Mouse (Mus musculus): ENCODE data around the gene Lyl1. TPM values are rescaled to one million over a fixed set of nuclear protein-coding genes. Genes with fewer than 3 reads are reported as not detected.

Gene Lyl1
- polyA plus RNA-seq, 1 experiment: not detected

- Histone ChIP-seq H3K27ac (ENCODE audit: insufficient read depth, low read length) (peak within 1 kb of the TSS; percentile 84), H3K4me3 (ENCODE audit: insufficient read depth, low read length) (peak within 1 kb of the TSS; percentile 94), H3K4me1 (ENCODE audit: control insufficient read depth, insufficient read depth, low read length) (peaks cover 11% of the 10 kb centered on the region)
- TF ChIP-seq POLR2A (IDR thresholded peaks at IDR 0.05; ENCODE audit: low read depth, low read length): peak; percentile 54
- TF ChIP-seq CTCF (IDR thresholded peaks at IDR 0.05; ENCODE audit: borderline replicate concordance, insufficient read depth, low read length): no peak
Measured at GRCm38 (mm10) chr8:84687705-84688100, 13.6 kb upstream of the Lyl1 start, which contains the start of gene Nacc1. Gene Nacc1 (minus strand): TSS chr8:84687862.

GRCm38 (mm10) chr8:84689091-84689915 lies 12.0 kb upstream of the Lyl1 start:
- Histone ChIP-seq H3K4me1 (ENCODE audit: control insufficient read depth, insufficient read depth, low read length) (peaks cover 11% of the 10 kb centered on the region), H3K4me3 (ENCODE audit: insufficient read depth, low read length) (peak overlapping the region; percentile 90), H3K27ac (ENCODE audit: insufficient read depth, low read length) (peak overlapping the region; percentile 67)
- peak; percentile 64; the same call in 1 of the 2 replicates for TF ChIP-seq POLR2A (IDR thresholded peaks at IDR 0.05; ENCODE audit: low read depth, low read length)
- TF ChIP-seq CTCF (IDR thresholded peaks at IDR 0.05; ENCODE audit: borderline replicate concordance, insufficient read depth, low read length): no peak

- Histone ChIP-seq H3K27ac (ENCODE audit: insufficient read depth, low read length) (no peak overlapping the region), H3K4me3 (ENCODE audit: insufficient read depth, low read length) (no peak overlapping the region), H3K4me1 (ENCODE audit: control insufficient read depth, insufficient read depth, low read length) (peaks cover 3% of the 10 kb centered on the region; the same call in 1 of the 2 replicates)
- no peak for TF ChIP-seq CTCF (IDR thresholded peaks at IDR 0.05; ENCODE audit: borderline replicate concordance, insufficient read depth, low read length)
- no peak for TF ChIP-seq POLR2A (IDR thresholded peaks at IDR 0.05; ENCODE audit: low read depth, low read length)
Measured at GRCm38 (mm10) chr8:84693332-84693731, 7.9 kb upstream of the Lyl1 start.

- Histone ChIP-seq H3K4me1 (ENCODE audit: control insufficient read depth, insufficient read depth, low read length) (peaks cover 3% of the 10 kb centered on the region; the same call in 1 of the 2 replicates), H3K27ac (ENCODE audit: insufficient read depth, low read length) (no peak overlapping the region), H3K4me3 (ENCODE audit: insufficient read depth, low read length) (no peak overlapping the region)
- TF ChIP-seq POLR2A (IDR thresholded peaks at IDR 0.05; ENCODE audit: low read depth, low read length) (no peak), CTCF (IDR thresholded peaks at IDR 0.05; ENCODE audit: borderline replicate concordance, insufficient read depth, low read length) (no peak)
Measured at GRCm38 (mm10) chr8:84695140-84695539, 6.1 kb upstream of the Lyl1 start.

GRCm38 (mm10) chr8:84697166-84698130 lies 3.8 kb upstream of the Lyl1 start:
- no peak overlapping the region for H3K27ac ChIP-seq (ENCODE audit: insufficient read depth, low read length)
- H3K4me1 ChIP-seq (ENCODE audit: control insufficient read depth, insufficient read depth, low read length): no peaks in the 10 kb centered on the region
- no peak overlapping the region for H3K4me3 ChIP-seq (ENCODE audit: insufficient read depth, low read length)
- TF ChIP-seq CTCF (IDR thresholded peaks at IDR 0.05; ENCODE audit: borderline replicate concordance, insufficient read depth, low read length) (no peak), POLR2A (IDR thresholded peaks at IDR 0.05; ENCODE audit: low read depth, low read length) (no peak)

- H3K27ac ChIP-seq (ENCODE audit: insufficient read depth, low read length): no peak overlapping the region
- no peak overlapping the region for H3K4me3 ChIP-seq (ENCODE audit: insufficient read depth, low read length)
- no peaks in the 10 kb centered on the region for H3K4me1 ChIP-seq (ENCODE audit: control insufficient read depth, insufficient read depth, low read length)
- TF ChIP-seq CTCF (IDR thresholded peaks at IDR 0.05; ENCODE audit: borderline replicate concordance, insufficient read depth, low read length) (no peak), POLR2A (IDR thresholded peaks at IDR 0.05; ENCODE audit: low read depth, low read length) (no peak)
Measured at GRCm38 (mm10) chr8:84698288-84698687, 3.0 kb upstream of the Lyl1 start.

GRCm38 (mm10) chr8:84698929-84699401 lies 2.3 kb upstream of the Lyl1 start:
- Histone ChIP-seq H3K27ac (ENCODE audit: insufficient read depth, low read length) (no peak overlapping the region), H3K4me3 (ENCODE audit: insufficient read depth, low read length) (no peak overlapping the region), H3K4me1 (ENCODE audit: control insufficient read depth, insufficient read depth, low read length) (no peaks in the 10 kb centered on the region)
- TF ChIP-seq CTCF (IDR thresholded peaks at IDR 0.05; ENCODE audit: borderline replicate concordance, insufficient read depth, low read length): no peak

- no peak overlapping the region for H3K4me3 ChIP-seq (ENCODE audit: insufficient read depth, low read length)
- H3K27ac ChIP-seq (ENCODE audit: insufficient read depth, low read length): no peak overlapping the region
- no peaks in the 10 kb centered on the region for H3K4me1 ChIP-seq (ENCODE audit: control insufficient read depth, insufficient read depth, low read length)
- TF ChIP-seq CTCF (IDR thresholded peaks at IDR 0.05; ENCODE audit: borderline replicate concordance, insufficient read depth, low read length): peak; percentile 66; the same call in 1 of the 2 replicates
- no peak for TF ChIP-seq POLR2A (IDR thresholded peaks at IDR 0.05; ENCODE audit: low read depth, low read length)
Measured at GRCm38 (mm10) chr8:84699861-84700322, 1.4 kb upstream of the Lyl1 start.

- H3K27ac ChIP-seq (ENCODE audit: insufficient read depth, low read length): no peak overlapping the region
- no peak overlapping the region for H3K4me3 ChIP-seq (ENCODE audit: insufficient read depth, low read length)
- no peaks in the 10 kb centered on the region for H3K4me1 ChIP-seq (ENCODE audit: control insufficient read depth, insufficient read depth, low read length)
Measured at GRCm38 (mm10) chr8:84700526-84700925, 731 bp upstream of the Lyl1 start.

More at GRCm38 (mm10) chr8:84700526-84700925, 731 bp upstream of the Lyl1 start:
- no peak for TF ChIP-seq CTCF (IDR thresholded peaks at IDR 0.05; ENCODE audit: borderline replicate concordance, insufficient read depth, low read length)
- no peak for TF ChIP-seq POLR2A (IDR thresholded peaks at IDR 0.05; ENCODE audit: low read depth, low read length)

All from embryonic fibroblast, embryonic 13.5 days (primary cell).